Mouse (Mus musculus) ES-Bruce4 (cell line): ENCODE data around the gene Tnfrsf1a. TPM values are rescaled to one million over a fixed set of nuclear protein-coding genes. Genes with fewer than 3 reads are reported as not detected.
A peak's percentile ranks its signal among the peaks of the same experiment; 100 is the strongest.

Experiments
- H3K27ac ChIP-seq: 2 replicates; pipeline ENCODE4 v1.5.1; 2012; ENCODE audit warnings: low read length, inconsistent platforms; ENCODE audit not compliant: insufficient read depth
- H3K27me3 ChIP-seq: 2 replicates; pipeline ENCODE4 v1.6.1; 2012; ENCODE audit warnings: mild to moderate bottlenecking, low read length, inconsistent platforms; ENCODE audit not compliant: control insufficient read depth, poor library complexity, insufficient read depth, severe bottlenecking
- H3K36me3 ChIP-seq: 2 replicates; pipeline ENCODE4 v1.6.1; 2012; ENCODE audit warnings: inconsistent platforms, mild to moderate bottlenecking, low read length, moderate library complexity; ENCODE audit not compliant: control insufficient read depth, poor library complexity, insufficient read depth, severe bottlenecking
- H3K4me1 ChIP-seq: one replicate; pipeline ENCODE4 v1.8.1; 2011; ENCODE audit warnings: low read length; ENCODE audit not compliant: control insufficient read depth, insufficient read depth
- H3K4me3 ChIP-seq: 2 replicates; pipeline ENCODE4 v1.5.1; 2011; ENCODE audit warnings: low read depth, mild to moderate bottlenecking, low read length
- H3K9ac ChIP-seq: 2 replicates; pipeline ENCODE4 v1.6.1; 2012; ENCODE audit warnings: low read depth, mild to moderate bottlenecking, inconsistent platforms; ENCODE audit not compliant: poor library complexity, severe bottlenecking
- H3K9me3 ChIP-seq: replicated peaks from 2 replicates; pipeline ENCODE4 v1.6.1; 2012; ENCODE audit warnings: mild to moderate bottlenecking, low read length, inconsistent platforms; ENCODE audit not compliant: control insufficient read depth, poor library complexity, insufficient read depth, severe bottlenecking
- CTCF ChIP-seq: IDR thresholded peaks from one replicate; pipeline ENCODE4 v1.8.1; 2011; ENCODE audit warnings: low read depth, low read length
- EP300 ChIP-seq: IDR thresholded peaks from 2 replicates; pipeline ENCODE4 v1.6.1; 2011; ENCODE audit warnings: low read depth, low read length; ENCODE audit not compliant: insufficient read depth
- POLR2A ChIP-seq: IDR thresholded peaks from one replicate; pipeline ENCODE4 v1.8.1; 2011; ENCODE audit warnings: low read length; ENCODE audit not compliant: insufficient read depth
- polyA plus RNA-seq: library from polyadenylated mRNA; stranded (reverse); fragments of >200 nt; gene quantifications from 2 replicates; pipeline ENCODE4 v1.2.4, GENCODE M21; 2011; ENCODE audit warnings: low read depth; ENCODE audit not compliant: missing spikeins, insufficient read depth, insufficient read length

The Tnfrsf1a gene
- polyA plus RNA-seq, 1 experiment, result 13.1 TPM

DNA sequence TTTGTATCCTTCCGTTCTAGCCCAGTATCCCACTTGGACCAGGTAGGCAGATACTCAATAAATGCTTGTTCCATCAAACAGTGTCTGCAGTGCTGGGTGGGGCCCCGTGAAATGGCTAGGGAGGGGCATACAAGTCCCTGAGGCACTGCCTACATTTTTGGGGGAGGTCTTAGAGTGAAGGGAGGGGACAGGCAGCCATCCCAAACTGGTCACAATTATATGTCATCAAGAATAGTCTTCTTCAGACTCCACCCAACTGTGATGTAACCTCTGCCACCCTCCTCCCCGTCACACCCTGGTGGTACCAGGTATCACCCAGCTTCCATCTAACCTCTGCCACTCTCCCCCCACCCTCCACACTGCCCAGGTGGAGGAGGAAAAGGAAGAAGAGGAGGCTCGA is 4.3 kb upstream of the Tnfrsf1a start:
- no peaks in the 10 kb centered on the region for H3K27me3 ChIP-seq
- H3K4me3 ChIP-seq, result no peak overlapping the region
- no peaks in the 10 kb centered on the region for H3K36me3 ChIP-seq
- H3K27ac ChIP-seq, result no peak overlapping the region
- peaks cover 6% of the 10 kb centered on the region for H3K4me1 ChIP-seq
- H3K9ac ChIP-seq, result no peak overlapping the region
- no peaks in the 10 kb centered on the region for H3K9me3 ChIP-seq
- TF ChIP-seq EP300 (no peak), POLR2A (no peak), CTCF (no peak)

- no peaks in the 10 kb centered on the region for H3K9me3 ChIP-seq
- H3K27me3 ChIP-seq, result no peaks in the 10 kb centered on the region
- H3K4me3 ChIP-seq, result no peak overlapping the region
- H3K9ac ChIP-seq, result no peak overlapping the region
- no peak for TF ChIP-seq CTCF
- TF ChIP-seq EP300, result no peak
- no peak for TF ChIP-seq POLR2A
- no peaks in the 10 kb centered on the region for H3K36me3 ChIP-seq
- H3K27ac ChIP-seq, result no peak overlapping the region
- peaks cover 6% of the 10 kb centered on the region for H3K4me1 ChIP-seq
Observed at GRCm38 (mm10) chr6:125345625-125346024, 3.5 kb upstream of the Tnfrsf1a start.

GRCm38 (mm10) chr6:125346029-125346428 is 3.1 kb upstream of the Tnfrsf1a start:
- H3K4me1 ChIP-seq, result peaks cover 6% of the 10 kb centered on the region
- H3K36me3 ChIP-seq, result no peaks in the 10 kb centered on the region
- H3K9me3 ChIP-seq, result no peaks in the 10 kb centered on the region
- no peak overlapping the region for H3K4me3 ChIP-seq
- no peak overlapping the region for H3K9ac ChIP-seq
- H3K27ac ChIP-seq, result no peak overlapping the region
- TF ChIP-seq EP300, result no peak
- no peak for TF ChIP-seq POLR2A
- TF ChIP-seq CTCF, result no peak
- H3K27me3 ChIP-seq, result no peaks in the 10 kb centered on the region

GRCm38 (mm10) chr6:125349575-125350230 is 541 bp downstream of the Tnfrsf1a start:
- Histone ChIP-seq H3K4me1 (peaks cover 5% of the 10 kb centered on the region), H3K27ac (no peak overlapping the region), H3K9me3 (no peaks in the 10 kb centered on the region), H3K27me3 (no peaks in the 10 kb centered on the region), H3K4me3 (peak overlapping the region; percentile 76), H3K9ac (peak overlapping the region; percentile 60), H3K36me3 (no peaks in the 10 kb centered on the region)
- TF ChIP-seq POLR2A, result no peak
- TF ChIP-seq CTCF, result no peak
- TF ChIP-seq EP300, result 0 out of 2 replicates have a peak, but pooled peaks have one; percentile 62

DNA sequence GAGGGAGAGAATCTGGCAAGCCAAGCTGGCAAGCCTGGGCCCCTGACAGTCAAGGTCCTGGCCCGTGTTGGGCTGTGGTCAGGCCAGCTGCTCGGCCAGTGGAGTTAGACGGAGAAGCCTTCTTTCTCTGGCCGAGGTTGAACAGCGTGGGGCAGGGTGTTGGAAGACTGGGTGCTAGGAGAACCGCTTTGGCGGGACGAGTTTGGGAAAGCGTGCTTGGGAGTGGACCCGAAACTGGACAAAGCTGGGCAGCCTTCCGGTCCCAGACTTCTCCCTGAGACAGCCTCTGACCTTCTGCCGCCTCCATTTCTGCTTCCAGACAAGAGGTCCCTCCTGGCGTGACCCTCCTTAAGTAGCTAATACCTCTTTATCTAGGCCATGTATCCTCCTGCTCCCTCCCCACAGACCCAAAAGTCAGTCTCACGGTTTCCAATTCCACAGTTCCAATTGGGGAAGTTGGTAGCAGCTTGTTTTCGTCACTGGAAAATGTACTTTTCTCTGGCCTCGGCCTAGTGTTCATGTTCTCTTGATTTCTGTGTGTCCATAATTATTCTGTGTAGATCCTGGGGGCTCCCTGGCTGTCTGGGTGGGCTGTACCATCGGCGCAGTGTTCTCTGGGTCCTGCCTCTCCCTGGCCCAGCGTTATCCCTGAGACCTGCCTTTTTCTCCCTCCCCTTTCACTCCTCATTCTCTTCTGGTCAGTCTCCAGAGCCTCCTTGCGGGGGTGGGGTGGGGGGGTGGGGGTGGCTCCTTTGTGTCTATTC is 1.3 kb downstream of the Tnfrsf1a start:
- Histone ChIP-seq H3K27ac (no peak overlapping the region), H3K9me3 (no peaks in the 10 kb centered on the region), H3K4me1 (peaks cover 5% of the 10 kb centered on the region), H3K27me3 (no peaks in the 10 kb centered on the region), H3K36me3 (no peaks in the 10 kb centered on the region), H3K9ac (peak overlapping the region; percentile 60), H3K4me3 (peak overlapping the region; percentile 76)
- no peak for TF ChIP-seq POLR2A
- TF ChIP-seq EP300, result no peak
- no peak for TF ChIP-seq CTCF

- H3K36me3 ChIP-seq, result no peaks in the 10 kb centered on the region
- H3K27ac ChIP-seq, result no peak overlapping the region
- no peak overlapping the region for H3K4me3 ChIP-seq
- peaks cover 8% of the 10 kb centered on the region for H3K4me1 ChIP-seq
- H3K9ac ChIP-seq, result no peak overlapping the region
- H3K27me3 ChIP-seq, result no peaks in the 10 kb centered on the region
- TF ChIP-seq EP300 (no peak), CTCF (no peak), POLR2A (no peak)
- no peaks in the 10 kb centered on the region for H3K9me3 ChIP-seq
Observed at GRCm38 (mm10) chr6:125350995-125351324, 1.8 kb downstream of the Tnfrsf1a start.
